Mouse (Mus musculus): ENCODE results near the gene Hddc3. TPM values are rescaled to one million over a fixed set of nuclear protein-coding genes. Genes with fewer than 3 reads are reported as not detected.

Hddc3 gene
- total RNA-seq, 2 experiments from 2014 or later = 23.6 to 26.1 TPM

- DNase-seq = no peak
- Histone ChIP-seq H3K27ac (peak overlapping the region; percentile 61), H3K4me3 (no peak overlapping the region)
- intact Hi-C loops (cut with DNase I) = no loop called here
- TF ChIP-seq CTCF (IDR thresholded peaks at IDR 0.05) = no peak
These were observed 17.5 kb downstream of the Hddc3 start for GRCm38 (mm10) chr7:80360435-80360834.

GRCm38 (mm10) chr7:80365759-80366158 lies 22.9 kb downstream of the Hddc3 start:
- intact Hi-C loops (cut with DNase I) = no loop called here
- TF ChIP-seq CTCF (IDR thresholded peaks at IDR 0.05) = no peak
- Histone ChIP-seq H3K4me3 (no peak overlapping the region), H3K27ac (peak overlapping the region; percentile 73)
- DNase-seq = peak; percentile 81

GRCm38 (mm10) chr7:80367232-80367631 lies 24.3 kb downstream of the Hddc3 start:
- intact Hi-C loops (cut with DNase I) = no loop called here
- H3K27ac ChIP-seq = peak overlapping the region; percentile 73; the same call in 1 of the 2 replicates
- no peak for DNase-seq
- TF ChIP-seq CTCF (IDR thresholded peaks at IDR 0.05) = no peak
- H3K4me3 ChIP-seq = no peak overlapping the region

GRCm38 (mm10) chr7:80368009-80368408 lies 25.1 kb downstream of the Hddc3 start:
- no peak for TF ChIP-seq CTCF (IDR thresholded peaks at IDR 0.05)
- intact Hi-C loops (cut with DNase I) = no loop called here
- H3K4me3 ChIP-seq = no peak overlapping the region
- peak; percentile 17 for DNase-seq
- peak overlapping the region; percentile 93; the same call in 1 of the 2 replicates for H3K27ac ChIP-seq

GRCm38 (mm10) chr7:80368635-80369421 lies 25.9 kb downstream of the Hddc3 start:
- Histone ChIP-seq H3K4me3 (peak overlapping the region; percentile 87), H3K27ac (peak overlapping the region; percentile 93)
- TF ChIP-seq CTCF (IDR thresholded peaks at IDR 0.05) = no peak
- peak; percentile 47 for DNase-seq
- intact Hi-C loops (cut with DNase I) = loop anchor here (1.0 kb wide), 1 partner anchor 14 kb away; no protein-coding TSS in a partner anchor

GRCm38 (mm10) chr7:80369461-80369860 lies 26.6 kb downstream of the Hddc3 start:
- Histone ChIP-seq H3K4me3 (peak overlapping the region; percentile 87), H3K27ac (peak overlapping the region; percentile 93)
- intact Hi-C loops (cut with DNase I) = loop anchor here (1.0 kb wide), 1 partner anchor 14 kb away; no protein-coding TSS in a partner anchor
- peak; percentile 22 for DNase-seq
- no peak for TF ChIP-seq CTCF (IDR thresholded peaks at IDR 0.05)

- no peak for TF ChIP-seq CTCF (IDR thresholded peaks at IDR 0.05)
- Histone ChIP-seq H3K27ac (peak overlapping the region; percentile 93), H3K4me3 (peak overlapping the region; percentile 87)
- DNase-seq = no peak
- intact Hi-C loops (cut with DNase I) = loop anchor here (1.0 to 5.0 kb wide), 3 partner anchors 15 to 228 kb away; partner anchors contain the start of gene Hddc3
These were observed 27.1 kb downstream of the Hddc3 start for GRCm38 (mm10) chr7:80369967-80370431.

GRCm38 (mm10) chr7:80370649-80371040 lies 27.7 kb downstream of the Hddc3 start:
- intact Hi-C loops (cut with DNase I) = loop anchor here (1.0 to 5.0 kb wide), 2 partner anchors 27 to 228 kb away; partner anchors contain the start of gene Hddc3
- peak overlapping the region; percentile 93 for H3K27ac ChIP-seq
- peak; percentile 95 for DNase-seq
- TF ChIP-seq CTCF (IDR thresholded peaks at IDR 0.05) = no peak
- H3K4me3 ChIP-seq = peak overlapping the region; percentile 87

GRCm38 (mm10) chr7:80371041-80371751 lies 28.3 kb downstream of the Hddc3 start, which contains the start of gene Man2a2:
Man2a2 (minus strand) TSS chr7:80371375.
- Histone ChIP-seq H3K4me3 (peak within 1 kb of the TSS; percentile 87), H3K27ac (peak within 1 kb of the TSS; percentile 93)
- intact Hi-C loops (cut with DNase I) = loop anchor here (5.0 kb wide), 1 partner anchor 229 kb away; no protein-coding TSS in a partner anchor
- peak; percentile 87 for TF ChIP-seq CTCF (IDR thresholded peaks at IDR 0.05)
- peak; percentile 93 for DNase-seq

- no peak for DNase-seq
- Histone ChIP-seq H3K27ac (no peak overlapping the region), H3K4me3 (no peak overlapping the region)
- no peak for TF ChIP-seq CTCF (IDR thresholded peaks at IDR 0.05)
- intact Hi-C loops (cut with DNase I) = loop anchor here (5.0 kb wide), 1 partner anchor 230 kb away; no protein-coding TSS in a partner anchor
These were observed 29.3 kb downstream of the Hddc3 start for GRCm38 (mm10) chr7:80372166-80372565.

GRCm38 (mm10) chr7:80372667-80373066 lies 29.8 kb downstream of the Hddc3 start:
- intact Hi-C loops (cut with DNase I) = loop anchor here (5.0 kb wide), 1 partner anchor 230 kb away; no protein-coding TSS in a partner anchor
- Histone ChIP-seq H3K27ac (no peak overlapping the region), H3K4me3 (no peak overlapping the region)
- DNase-seq = no peak
- no peak for TF ChIP-seq CTCF (IDR thresholded peaks at IDR 0.05)

- H3K27ac ChIP-seq = no peak overlapping the region
- DNase-seq = no peak
- intact Hi-C loops (cut with DNase I) = loop anchor here (5.0 kb wide), 1 partner anchor 231 kb away; no protein-coding TSS in a partner anchor
- H3K4me3 ChIP-seq = no peak overlapping the region
- TF ChIP-seq CTCF (IDR thresholded peaks at IDR 0.05) = no peak
These were observed 30.4 kb downstream of the Hddc3 start for GRCm38 (mm10) chr7:80373352-80373751.
